Mouse (Mus musculus): ENCODE data around the gene Slc22a3. TPM values are rescaled to one million over a fixed set of nuclear protein-coding genes. Genes with fewer than 3 reads are reported as not detected.

Gene Slc22a3
- polyA plus RNA-seq, 1 experiment, result 1.5 TPM

DNA sequence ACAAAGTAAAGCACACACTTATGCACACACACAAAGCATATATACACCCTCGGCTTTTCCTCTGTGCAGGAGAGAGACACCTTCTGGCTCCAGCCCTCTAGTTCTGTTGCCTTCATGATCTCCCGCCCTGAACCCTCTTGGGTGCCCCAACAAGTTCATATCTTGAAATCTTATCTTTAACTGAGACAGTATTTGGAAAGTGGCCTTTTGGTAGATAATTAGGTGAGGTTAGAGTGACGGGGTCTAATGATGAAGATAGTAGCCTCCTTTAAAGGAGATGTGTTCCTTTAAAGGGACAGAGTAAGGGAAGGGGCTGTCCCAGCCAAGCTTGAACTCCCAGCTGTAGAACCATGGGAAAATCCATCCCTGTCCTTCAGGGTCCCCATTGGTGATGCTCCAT is 3.7 kb upstream of the Slc22a3 start:
- Histone ChIP-seq H3K4me3 (ENCODE audit: insufficient read depth, low read length) (no peak overlapping the region), H3K4me1 (ENCODE audit: control insufficient read depth, insufficient read depth, low read length) (no peaks in the 10 kb centered on the region), H3K27ac (ENCODE audit: insufficient read depth, low read length) (no peak overlapping the region)
- no peak for TF ChIP-seq CTCF (IDR thresholded peaks at IDR 0.05; ENCODE audit: extremely low read depth, insufficient read depth, low read length)
- TF ChIP-seq POLR2A (IDR thresholded peaks at IDR 0.05; ENCODE audit: extremely low read depth, insufficient read depth, low read length), result no peak

DNA sequence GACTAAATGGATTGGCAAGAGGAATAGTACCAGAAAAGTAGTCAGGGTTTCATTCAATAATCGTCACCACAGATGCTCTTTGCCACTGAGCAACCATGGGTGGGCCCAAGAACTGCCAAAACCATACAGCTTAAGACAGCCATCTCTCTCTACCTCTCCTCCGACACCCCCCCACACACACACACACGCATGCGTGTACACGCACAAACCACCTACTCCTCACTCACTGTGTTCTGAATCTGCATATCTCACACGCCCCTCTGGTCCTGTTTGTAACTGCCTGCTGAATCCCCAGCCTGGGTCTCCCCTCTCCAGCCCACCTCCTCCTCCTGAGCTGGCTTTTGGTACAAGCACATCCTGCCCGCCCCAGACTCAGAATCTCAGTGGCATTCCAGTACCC is 872 bp upstream of the Slc22a3 start:
- Histone ChIP-seq H3K4me1 (ENCODE audit: control insufficient read depth, insufficient read depth, low read length) (no peaks in the 10 kb centered on the region), H3K27ac (ENCODE audit: insufficient read depth, low read length) (no peak overlapping the region), H3K4me3 (ENCODE audit: insufficient read depth, low read length) (no peak overlapping the region)
- no peak for TF ChIP-seq POLR2A (IDR thresholded peaks at IDR 0.05; ENCODE audit: extremely low read depth, insufficient read depth, low read length)
- no peak for TF ChIP-seq CTCF (IDR thresholded peaks at IDR 0.05; ENCODE audit: extremely low read depth, insufficient read depth, low read length)

DNA sequence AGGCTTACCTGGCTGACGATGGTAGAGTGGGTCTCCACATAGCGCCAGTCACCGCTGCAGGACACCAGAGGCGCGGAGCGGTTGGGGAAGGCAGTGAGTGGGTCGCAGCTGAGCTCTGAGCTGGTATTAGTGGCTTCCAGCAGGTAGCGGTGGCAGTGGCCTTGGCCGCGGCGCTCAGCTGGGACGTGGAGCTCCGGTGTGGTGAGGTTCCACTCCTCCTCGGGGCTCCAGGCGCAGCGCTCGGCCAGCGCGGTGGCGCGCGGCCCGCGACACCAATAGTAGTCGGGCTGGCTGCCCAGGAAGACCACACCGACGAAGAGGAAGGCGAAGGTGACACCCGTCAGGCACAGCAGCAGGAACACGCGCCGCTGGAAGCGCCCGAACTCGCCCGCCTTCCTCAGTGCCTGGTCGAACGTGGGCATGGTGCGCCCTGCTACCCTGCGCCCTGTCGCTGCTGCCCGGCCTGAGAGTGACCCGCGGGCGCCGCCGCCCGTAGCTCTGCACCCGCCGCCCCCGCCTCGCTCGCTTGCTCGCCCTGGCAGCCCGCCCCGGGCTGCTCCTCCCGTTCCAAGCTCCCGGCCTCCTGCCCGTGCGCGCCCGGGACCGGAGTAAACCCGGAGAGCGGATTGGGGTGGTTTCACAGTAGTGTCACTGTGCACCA is 471 bp downstream of the Slc22a3 start:
- no peak for TF ChIP-seq CTCF (IDR thresholded peaks at IDR 0.05; ENCODE audit: extremely low read depth, insufficient read depth, low read length)
- TF ChIP-seq POLR2A (IDR thresholded peaks at IDR 0.05; ENCODE audit: extremely low read depth, insufficient read depth, low read length), result no peak
- Histone ChIP-seq H3K27ac (ENCODE audit: insufficient read depth, low read length) (no peak overlapping the region), H3K4me3 (ENCODE audit: insufficient read depth, low read length) (peak overlapping the region; percentile 29), H3K4me1 (ENCODE audit: control insufficient read depth, insufficient read depth, low read length) (no peaks in the 10 kb centered on the region)

DNA sequence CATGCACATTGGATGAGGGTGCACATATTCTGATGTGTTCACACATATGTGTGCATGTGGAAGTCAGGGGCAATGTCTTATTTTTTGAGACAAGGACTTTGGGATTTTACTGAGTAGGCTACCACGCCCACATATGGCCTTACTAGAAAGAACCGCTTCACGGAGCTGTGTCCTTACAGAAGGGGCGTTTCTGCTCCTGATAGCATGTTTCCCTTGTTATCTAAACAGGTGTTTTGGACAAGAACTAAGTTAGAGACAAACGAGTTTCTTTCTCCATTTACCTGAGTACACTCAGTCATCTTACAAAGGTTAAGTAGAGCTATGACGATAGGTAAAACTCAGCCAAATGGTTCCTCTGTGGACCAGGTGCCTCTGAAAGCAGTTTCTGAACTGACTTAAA is 1.8 kb downstream of the Slc22a3 start:
- H3K27ac ChIP-seq (ENCODE audit: insufficient read depth, low read length), result no peak overlapping the region
- H3K4me1 ChIP-seq (ENCODE audit: control insufficient read depth, insufficient read depth, low read length), result no peaks in the 10 kb centered on the region
- TF ChIP-seq CTCF (IDR thresholded peaks at IDR 0.05; ENCODE audit: extremely low read depth, insufficient read depth, low read length), result no peak
- TF ChIP-seq POLR2A (IDR thresholded peaks at IDR 0.05; ENCODE audit: extremely low read depth, insufficient read depth, low read length), result no peak
- H3K4me3 ChIP-seq (ENCODE audit: insufficient read depth, low read length), result no peak overlapping the region

DNA sequence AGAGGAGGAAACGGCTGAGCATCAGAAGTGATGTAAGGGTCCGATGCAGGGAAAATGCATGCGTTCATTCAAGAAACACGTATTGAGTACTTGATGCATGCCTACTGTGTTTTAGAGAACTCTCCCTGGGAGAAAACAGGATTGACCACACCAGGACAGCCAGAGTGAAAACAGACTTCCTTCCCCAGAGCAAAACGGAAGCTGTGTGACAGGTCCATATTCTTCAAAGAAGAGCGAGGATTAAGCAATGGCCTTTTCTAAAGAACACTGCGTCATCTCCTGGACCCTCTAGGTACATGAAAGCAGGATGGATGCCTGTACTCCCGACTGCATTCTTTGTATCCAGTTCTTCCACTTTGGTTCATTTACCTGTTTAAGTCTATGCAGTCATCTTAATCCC is 8.1 kb downstream of the Slc22a3 start:
- TF ChIP-seq POLR2A (IDR thresholded peaks at IDR 0.05; ENCODE audit: extremely low read depth, insufficient read depth, low read length), result no peak
- TF ChIP-seq CTCF (IDR thresholded peaks at IDR 0.05; ENCODE audit: extremely low read depth, insufficient read depth, low read length), result no peak
- H3K27ac ChIP-seq (ENCODE audit: insufficient read depth, low read length), result no peak overlapping the region
- no peaks in the 10 kb centered on the region for H3K4me1 ChIP-seq (ENCODE audit: control insufficient read depth, insufficient read depth, low read length)
- H3K4me3 ChIP-seq (ENCODE audit: insufficient read depth, low read length), result no peak overlapping the region

DNA sequence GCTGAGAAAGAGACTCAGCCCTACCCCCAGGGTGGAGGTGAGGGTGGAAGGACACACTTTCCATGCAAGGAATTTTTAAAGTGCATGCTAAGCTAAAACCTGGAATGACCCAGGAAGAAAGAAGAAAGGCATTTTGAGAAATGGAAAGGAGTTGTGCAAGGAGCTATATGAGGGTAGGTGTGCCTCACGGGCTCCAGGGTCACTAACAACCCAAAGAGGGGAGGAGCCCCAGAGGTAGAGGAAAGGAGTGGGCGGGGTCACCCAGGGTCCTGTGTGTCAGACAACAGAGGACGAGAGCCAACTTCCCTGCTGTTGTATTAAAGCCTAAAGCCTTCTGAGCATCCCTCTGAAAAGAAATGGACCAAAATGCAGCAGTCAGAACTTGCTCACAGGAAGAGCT is 11.9 kb downstream of the Slc22a3 start:
- H3K27ac ChIP-seq (ENCODE audit: insufficient read depth, low read length), result no peak overlapping the region
- no peak overlapping the region for H3K4me3 ChIP-seq (ENCODE audit: insufficient read depth, low read length)
- no peaks in the 10 kb centered on the region for H3K4me1 ChIP-seq (ENCODE audit: control insufficient read depth, insufficient read depth, low read length)
- TF ChIP-seq POLR2A (IDR thresholded peaks at IDR 0.05; ENCODE audit: extremely low read depth, insufficient read depth, low read length), result no peak
- no peak for TF ChIP-seq CTCF (IDR thresholded peaks at IDR 0.05; ENCODE audit: extremely low read depth, insufficient read depth, low read length)

DNA sequence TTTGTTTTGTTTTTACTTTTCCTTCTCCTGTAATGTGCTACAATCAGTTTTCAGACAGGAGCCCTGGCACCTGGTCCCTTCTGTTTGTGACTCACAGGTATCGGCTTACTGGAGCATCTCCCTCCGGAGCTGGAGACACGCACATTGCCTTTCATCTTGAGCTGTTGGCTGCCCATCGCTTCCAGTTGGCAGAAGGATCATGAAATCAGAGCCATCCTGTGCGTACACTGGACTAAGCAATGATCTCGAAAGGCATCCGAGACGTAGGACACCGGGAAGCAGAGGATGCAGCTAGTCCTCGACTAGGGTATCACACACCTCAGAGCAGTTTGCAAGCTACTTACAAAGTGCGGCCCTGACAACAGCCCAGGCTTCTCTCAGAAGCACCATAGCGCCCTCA is 15.9 kb downstream of the Slc22a3 start:
- no peaks in the 10 kb centered on the region for H3K4me1 ChIP-seq (ENCODE audit: control insufficient read depth, insufficient read depth, low read length)
- H3K27ac ChIP-seq (ENCODE audit: insufficient read depth, low read length), result no peak overlapping the region
- H3K4me3 ChIP-seq (ENCODE audit: insufficient read depth, low read length), result no peak overlapping the region
- TF ChIP-seq CTCF (IDR thresholded peaks at IDR 0.05; ENCODE audit: extremely low read depth, insufficient read depth, low read length) (no peak), POLR2A (IDR thresholded peaks at IDR 0.05; ENCODE audit: extremely low read depth, insufficient read depth, low read length) (no peak)

DNA sequence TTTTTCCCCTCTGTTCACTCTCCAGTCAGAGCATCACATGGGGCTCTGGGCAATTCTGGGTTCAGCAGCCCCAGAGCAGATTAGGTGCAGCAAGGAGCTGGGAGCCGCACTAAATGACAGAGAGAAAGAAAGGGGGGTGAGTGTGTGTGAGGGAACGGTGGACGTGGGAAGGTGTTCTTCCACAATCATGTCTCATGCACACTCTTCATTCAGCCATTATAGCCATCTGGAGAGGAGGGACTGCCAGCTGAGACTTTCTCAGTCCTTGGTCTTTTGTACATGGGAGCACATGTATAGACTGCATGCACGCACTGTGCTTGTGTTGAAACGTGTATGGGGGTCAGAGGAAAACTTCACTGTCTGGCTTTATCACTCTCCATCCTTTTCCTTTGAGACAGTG is 17.6 kb downstream of the Slc22a3 start:
- Histone ChIP-seq H3K27ac (ENCODE audit: insufficient read depth, low read length) (no peak overlapping the region), H3K4me1 (ENCODE audit: control insufficient read depth, insufficient read depth, low read length) (no peaks in the 10 kb centered on the region), H3K4me3 (ENCODE audit: insufficient read depth, low read length) (no peak overlapping the region)
- TF ChIP-seq CTCF (IDR thresholded peaks at IDR 0.05; ENCODE audit: extremely low read depth, insufficient read depth, low read length) (no peak), POLR2A (IDR thresholded peaks at IDR 0.05; ENCODE audit: extremely low read depth, insufficient read depth, low read length) (no peak)

DNA sequence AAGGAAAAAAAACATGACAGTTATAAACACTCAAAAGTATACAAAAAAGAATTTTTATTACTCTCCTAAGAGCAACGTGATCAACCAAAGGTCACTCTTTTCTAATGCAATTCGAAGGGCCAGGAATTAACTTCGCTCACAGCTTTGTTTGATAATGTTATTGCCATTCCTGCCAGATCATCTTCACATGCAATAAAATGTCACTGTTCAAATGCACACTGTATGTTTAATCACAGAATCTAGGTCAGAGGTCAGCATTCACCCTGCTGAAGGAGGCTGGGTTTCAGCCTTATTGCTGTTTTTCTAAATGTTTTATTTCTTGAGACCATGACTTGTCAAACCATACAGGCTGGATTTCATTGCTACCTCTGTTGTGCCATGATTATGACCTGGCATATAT is 21.8 kb downstream of the Slc22a3 start:
- H3K27ac ChIP-seq (ENCODE audit: insufficient read depth, low read length), result no peak overlapping the region
- TF ChIP-seq POLR2A (IDR thresholded peaks at IDR 0.05; ENCODE audit: extremely low read depth, insufficient read depth, low read length) (no peak), CTCF (IDR thresholded peaks at IDR 0.05; ENCODE audit: extremely low read depth, insufficient read depth, low read length) (no peak)
- no peak overlapping the region for H3K4me3 ChIP-seq (ENCODE audit: insufficient read depth, low read length)
- no peaks in the 10 kb centered on the region for H3K4me1 ChIP-seq (ENCODE audit: control insufficient read depth, insufficient read depth, low read length)

DNA sequence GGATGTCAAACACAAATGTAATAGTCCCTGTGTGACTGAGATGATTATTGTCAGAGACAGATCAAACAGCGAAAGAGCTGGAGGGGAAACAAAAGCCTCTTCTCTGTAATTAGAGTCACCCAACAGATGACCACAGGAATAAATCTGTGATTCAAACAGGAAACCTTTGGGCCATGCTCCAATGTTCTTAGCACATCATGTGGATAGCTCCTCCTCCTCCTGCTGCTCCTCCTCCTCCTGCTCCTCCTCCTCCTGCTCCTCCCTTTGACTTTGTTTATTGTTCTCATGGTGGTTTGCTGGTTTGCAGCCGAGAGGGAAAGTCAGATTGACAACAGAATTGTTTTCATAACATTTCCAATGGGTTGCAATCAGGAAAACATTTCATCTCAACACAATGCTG is 28.1 kb downstream of the Slc22a3 start:
- H3K4me3 ChIP-seq (ENCODE audit: insufficient read depth, low read length), result no peak overlapping the region
- TF ChIP-seq CTCF (IDR thresholded peaks at IDR 0.05; ENCODE audit: extremely low read depth, insufficient read depth, low read length), result no peak
- no peak for TF ChIP-seq POLR2A (IDR thresholded peaks at IDR 0.05; ENCODE audit: extremely low read depth, insufficient read depth, low read length)
- no peaks in the 10 kb centered on the region for H3K4me1 ChIP-seq (ENCODE audit: control insufficient read depth, insufficient read depth, low read length)
- no peak overlapping the region for H3K27ac ChIP-seq (ENCODE audit: insufficient read depth, low read length)

All from cortical plate, adult 2 months (tissue).